Comparison of ENCODE assay signal across 11 mouse cellular contexts in genomic region chr2:169761726-169762125, GRCm38 (mm10).
"Had no signal": no experiment of that assay in that cellular context is flagged by ENCODE, and none has a peak within 500 bp of the region (broad histone marks: within the 10 kb centered on the region; RNA-seq: fewer than 3 reads in every experiment).

No protein-coding gene starts in this region.

- H3K4me2 ChIP-seq: limb, embryonic 15.5 days; liver, embryonic 12.5 days; lung, embryonic 14.5 days; midbrain, embryonic 12.5 days had no signal

- H3K36me3 ChIP-seq: limb, embryonic 15.5 days; liver, embryonic 12.5 days; midbrain, embryonic 12.5 days had no signal

- ATAC-seq: liver, embryonic 12.5 days had no signal

- H3K9ac ChIP-seq: limb, embryonic 15.5 days; liver, embryonic 12.5 days; lung, embryonic 14.5 days; midbrain, embryonic 12.5 days had no signal

- H3K27ac ChIP-seq: left cerebral cortex, adult 2 months; limb, embryonic 15.5 days; liver, embryonic 12.5 days; midbrain, embryonic 12.5 days; stomach, postnatal 0 days had no signal

- H3K27me3 ChIP-seq: limb, embryonic 15.5 days; liver, embryonic 12.5 days; megakaryocyte, embryonic 14.5 days; midbrain, embryonic 12.5 days had no signal

- H3K4me1 ChIP-seq: megakaryocyte, embryonic 14.5 days; midbrain, embryonic 12.5 days had no signal

- DNase-seq: kidney, postnatal 14 days; lung, embryonic 14.5 days; lung, postnatal 10 days; lung, postnatal 4 days; thymus, postnatal 4 days had no signal

- H3K9me3 ChIP-seq: limb, embryonic 15.5 days; liver, embryonic 12.5 days had no signal

- H3K4me3 ChIP-seq: left cerebral cortex, adult 2 months; limb, embryonic 15.5 days; liver, embryonic 12.5 days; megakaryocyte, embryonic 14.5 days; midbrain, embryonic 12.5 days had no signal
